Mouse (Mus musculus) stomach, embryonic 15.5 days (tissue): ENCODE measurements around the gene Ttc21b. TPM values are rescaled to one million over a fixed set of nuclear protein-coding genes. Genes with fewer than 3 reads are reported as not detected.

Source experiments
- polyA plus RNA-seq: library from polyadenylated mRNA; unstranded; fragments of >200 nt; fragmentation: Nextera tagmentation; extraction: Ambion mirVana; gene quantifications from 2 replicates; pipeline ENCODE4 v1.2.1, GENCODE M21; 2015

The Ttc21b gene
- polyA plus RNA-seq, 1 experiment from 2014 or later: 11.5 TPM

Other genes with a start within 250 kb of the Ttc21b start
- gene Galnt3, start 131.6 kb downstream of the Ttc21b start, polyA plus RNA-seq: 9.4 and 10.4 TPM in 2 replicates
- 0.24 and 0.27 TPM in 2 replicates for gene Scn1a, start 184.2 kb upstream of the Ttc21b start, polyA plus RNA-seq